Mouse (Mus musculus): ENCODE results near the gene Kpna2. TPM values are rescaled to one million over a fixed set of nuclear protein-coding genes. Genes with fewer than 3 reads are reported as not detected.

The Kpna2 gene
- polyA plus RNA-seq, 1 experiment from 2014 or later = 325 TPM

- Histone ChIP-seq H3K4me2 (no peak overlapping the region), H3K9me3 (replicated peaks) (no peaks in the 10 kb centered on the region), H3K27ac (no peak overlapping the region), H3K27me3 (no peaks in the 10 kb centered on the region), H3K4me3 (replicated peaks) (no peak overlapping the region), H3K9ac (no peak overlapping the region), H3K4me1 (replicated peaks) (peaks cover 11% of the 10 kb centered on the region), H3K36me3 (no peaks in the 10 kb centered on the region)
- WGBS (ENCODE audit: insufficient replicate concordance) = 66% methylated on average over 6 of the region's 6 CpGs
- no peak for ATAC-seq (ENCODE audit: low read depth)
- no peak for DNase-seq
Observed at GRCm38 (mm10) chr11:106958407-106959071, 40.8 kb downstream of the Kpna2 start.

GRCm38 (mm10) chr11:106957271-106957980 is 41.9 kb downstream of the Kpna2 start:
- Histone ChIP-seq H3K36me3 (no peaks in the 10 kb centered on the region), H3K9ac (no peak overlapping the region), H3K4me1 (replicated peaks) (peaks cover 10% of the 10 kb centered on the region), H3K27me3 (no peaks in the 10 kb centered on the region), H3K4me3 (replicated peaks) (no peak overlapping the region), H3K4me2 (0 out of 2 replicates have a peak overlapping the region, but pooled peaks have one; percentile 0), H3K27ac (no peak overlapping the region), H3K9me3 (replicated peaks) (no peaks in the 10 kb centered on the region)
- ATAC-seq (ENCODE audit: low read depth) = no peak
- DNase-seq = peak; percentile 8
- 13% methylated on average over 12 of the region's 12 CpGs for WGBS (ENCODE audit: insufficient replicate concordance)

- Histone ChIP-seq H3K4me2 (no peak overlapping the region), H3K9me3 (replicated peaks) (no peaks in the 10 kb centered on the region), H3K4me3 (replicated peaks) (no peak overlapping the region), H3K27ac (no peak overlapping the region), H3K36me3 (no peaks in the 10 kb centered on the region), H3K4me1 (replicated peaks) (no peaks in the 10 kb centered on the region; the same call in 1 of the 2 replicates), H3K27me3 (no peaks in the 10 kb centered on the region), H3K9ac (no peak overlapping the region)
- no peak for DNase-seq
- ATAC-seq (ENCODE audit: low read depth) = no peak
- WGBS (ENCODE audit: insufficient replicate concordance) = 63% methylated on average over 8 of the region's 8 CpGs
Observed at GRCm38 (mm10) chr11:106954566-106954965, 44.8 kb downstream of the Kpna2 start.

GRCm38 (mm10) chr11:106954116-106954515 is 45.2 kb downstream of the Kpna2 start:
- 62% methylated on average over 9 of the region's 9 CpGs for WGBS (ENCODE audit: insufficient replicate concordance)
- no peak for DNase-seq
- Histone ChIP-seq H3K4me3 (replicated peaks) (no peak overlapping the region), H3K4me2 (no peak overlapping the region), H3K36me3 (no peaks in the 10 kb centered on the region), H3K9me3 (replicated peaks) (no peaks in the 10 kb centered on the region), H3K27ac (no peak overlapping the region), H3K9ac (no peak overlapping the region), H3K4me1 (replicated peaks) (no peaks in the 10 kb centered on the region; the same call in 1 of the 2 replicates), H3K27me3 (no peaks in the 10 kb centered on the region)
- no peak for ATAC-seq (ENCODE audit: low read depth)

Other genes with a start within 250 kb of the Kpna2 start
- 6.1 and 8.6 TPM in 2 replicates for gene Pecam1, start 248.9 kb downstream of the Kpna2 start, polyA plus RNA-seq (2015; fragmentation: Nextera tagmentation; extraction: Ambion mirVana)
- 2.6 and 2.7 TPM in 2 replicates for gene Milr1, start 248.3 kb downstream of the Kpna2 start, polyA plus RNA-seq (2015; fragmentation: Nextera tagmentation; extraction: Ambion mirVana)
- gene Polg2, start 220.0 kb downstream of the Kpna2 start, polyA plus RNA-seq (2015; fragmentation: Nextera tagmentation; extraction: Ambion mirVana) = 5.5 and 5.9 TPM in 2 replicates
- 131 and 152 TPM in 2 replicates for gene Ddx5, start 210.4 kb downstream of the Kpna2 start, polyA plus RNA-seq (2015; fragmentation: Nextera tagmentation; extraction: Ambion mirVana)
- 8.1 and 11.4 TPM in 2 replicates for gene Cep95, start 210.3 kb downstream of the Kpna2 start, polyA plus RNA-seq (2015; fragmentation: Nextera tagmentation; extraction: Ambion mirVana)
- 2.5 and 3.0 TPM in 2 replicates for gene Smurf2, start 78.8 kb downstream of the Kpna2 start, polyA plus RNA-seq (2015; fragmentation: Nextera tagmentation; extraction: Ambion mirVana)
- 1.1 TPM in 2 replicates for gene 1810010H24Rik, start 26.1 kb upstream of the Kpna2 start, polyA plus RNA-seq (2015; fragmentation: Nextera tagmentation; extraction: Ambion mirVana)
- gene Bptf, start 132.6 kb upstream of the Kpna2 start, polyA plus RNA-seq (2015; fragmentation: Nextera tagmentation; extraction: Ambion mirVana) = 8.7 and 9.3 TPM in 2 replicates
- 33.8 and 42.2 TPM in 2 replicates for gene Nol11, start 189.8 kb upstream of the Kpna2 start, polyA plus RNA-seq (2015; fragmentation: Nextera tagmentation; extraction: Ambion mirVana)